Comparison of ENCODE assay signal across 11 mouse cellular contexts in the genomic region with DNA sequence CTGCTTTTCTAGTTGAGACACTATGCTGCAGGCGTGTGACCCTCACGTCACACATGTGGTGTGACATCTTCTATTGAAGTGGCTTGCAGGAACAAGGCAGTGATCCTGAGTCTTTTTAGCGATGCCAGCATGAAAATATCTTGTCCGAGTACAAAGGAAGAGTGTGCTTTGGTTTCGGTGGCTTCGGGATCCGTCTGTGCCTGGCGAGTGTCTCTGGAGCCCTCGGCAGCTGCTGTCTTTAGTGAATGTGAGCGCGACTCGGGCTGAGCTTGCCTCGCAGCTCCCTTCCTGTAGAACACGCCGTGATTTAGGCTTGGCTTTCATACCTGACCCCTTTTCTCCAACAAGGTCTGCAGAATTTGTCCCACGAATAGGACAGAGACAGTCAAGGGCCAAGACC.
"Had no signal": no experiment of that assay in that cellular context is flagged by ENCODE, and none has a peak within 500 bp of the region (broad histone marks: within the 10 kb centered on the region; RNA-seq: fewer than 3 reads in every experiment).

No protein-coding gene starts in this region.

- ATAC-seq: liver, embryonic 12.5 days had no signal

- H3K27me3 ChIP-seq: limb, embryonic 15.5 days; liver, embryonic 12.5 days; neural tube, embryonic 12.5 days had no signal

- H3K27ac ChIP-seq: left cerebral cortex, adult 2 months; limb, embryonic 15.5 days; liver, embryonic 12.5 days; midbrain, embryonic 10.5 days; neural tube, embryonic 12.5 days had no signal

- H3K4me3 ChIP-seq: left cerebral cortex, adult 2 months; limb, embryonic 15.5 days; liver, embryonic 12.5 days; midbrain, embryonic 10.5 days; myocyte; neural tube, embryonic 12.5 days had no signal

- H3K9ac ChIP-seq: limb, embryonic 15.5 days; liver, embryonic 12.5 days; lung, embryonic 14.5 days; neural tube, embryonic 12.5 days had no signal

- H3K4me1 ChIP-seq: limb, embryonic 15.5 days; liver, embryonic 12.5 days had no signal

- DNase-seq: kidney, postnatal 10 days; lung, postnatal 10 days; right cerebral cortex, postnatal 14 days; thymus, postnatal 4 days had no signal

- H3K36me3 ChIP-seq: neural tube, embryonic 12.5 days had no signal

- H3K9me3 ChIP-seq: limb, embryonic 15.5 days; liver, embryonic 12.5 days; midbrain, embryonic 10.5 days; neural tube, embryonic 12.5 days had no signal

- H3K4me2 ChIP-seq: limb, embryonic 15.5 days; liver, embryonic 12.5 days; lung, embryonic 14.5 days; neural tube, embryonic 12.5 days had no signal
